Mouse (Mus musculus) limb, embryonic 13.5 days (tissue): ENCODE data around the gene Tfrc. TPM values are rescaled to one million over a fixed set of nuclear protein-coding genes. Genes with fewer than 3 reads are reported as not detected.

Source experiments
- ATAC-seq: fragments of 200-750 bp; cut with Nextera tagmentation; 2 replicates; pipeline ENCODE4 v1.8.0; 2017; ENCODE audit warnings: low read depth, moderate number of reproducible peaks, moderate TSS enrichment; ENCODE audit not compliant: low FRiP score
- H3K27ac ChIP-seq: fragments of 300-500 bp; sonication (generic); 2 replicates; pipeline ENCODE4 v1.5.1; 2015; ENCODE audit warnings: inconsistent platforms, mild to moderate bottlenecking, moderate library complexity
- H3K27me3 ChIP-seq: fragments of 300-500 bp; sonication (generic); 2 replicates; pipeline ENCODE4 v1.6.1; 2015; ENCODE audit warnings: mild to moderate bottlenecking, inconsistent platforms
- H3K36me3 ChIP-seq: fragments of 300-500 bp; sonication (generic); 2 replicates; pipeline ENCODE4 v1.6.1; 2015; ENCODE audit warnings: inconsistent platforms, mild to moderate bottlenecking, moderate library complexity
- H3K4me1 ChIP-seq: fragments of 300-500 bp; sonication (generic); 2 replicates; pipeline ENCODE4 v1.6.1; 2015; ENCODE audit warnings: inconsistent platforms
- H3K4me2 ChIP-seq: fragments of 300-500 bp; sonication (generic); replicated peaks from 2 replicates; pipeline ENCODE4 v1.6.1; 2015; ENCODE audit warnings: inconsistent platforms, mild to moderate bottlenecking, moderate library complexity
- H3K4me3 ChIP-seq: fragments of 300-500 bp; sonication (generic); 2 replicates; pipeline ENCODE4 v1.5.1; 2015; ENCODE audit warnings: moderate library complexity, mild to moderate bottlenecking, inconsistent platforms
- H3K9ac ChIP-seq: fragments of 300-500 bp; sonication (generic); 2 replicates; pipeline ENCODE4 v1.6.1; 2015; ENCODE audit warnings: mild to moderate bottlenecking, inconsistent platforms
- H3K9me3 ChIP-seq: fragments of 300-500 bp; sonication (generic); 2 replicates; pipeline ENCODE4 v1.6.1; 2016; ENCODE audit warnings: inconsistent platforms
- WGBS: fragments of 180-500 bp; shearing (Covaris S2); methylation state at CpG from one replicate; pipeline ENCODE4 v1.1.7; 2015; 5-methylcytosine and 5-hydroxymethylcytosine counted together
- polyA plus RNA-seq: library from polyadenylated mRNA; unstranded; fragments of >200 nt; fragmentation: Nextera tagmentation; extraction: Ambion mirVana; gene quantifications from 2 replicates; pipeline ENCODE4 v1.2.1, GENCODE M21; 2015

The Tfrc gene
- polyA plus RNA-seq, 1 experiment from 2014 or later = 24.2 TPM

DNA sequence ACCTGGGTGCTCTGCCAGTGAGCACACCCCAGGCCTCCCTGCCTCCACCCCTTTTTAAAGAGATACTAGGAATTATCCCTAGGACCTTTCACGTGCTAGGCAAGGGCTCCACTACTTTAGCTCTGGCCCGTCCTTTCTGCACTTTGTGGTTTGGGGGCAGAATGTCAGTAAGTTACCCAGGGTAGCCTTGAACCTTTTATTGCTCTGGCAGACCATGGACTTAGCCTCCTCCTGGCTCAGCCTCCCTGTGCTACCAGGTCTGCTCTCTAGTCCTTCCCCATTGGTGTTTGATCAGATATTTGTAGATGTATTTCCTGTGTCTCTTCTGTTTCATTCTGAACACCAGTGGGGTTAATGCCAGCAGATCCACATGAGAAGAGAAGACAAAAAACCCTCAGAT is 55.5 kb downstream of the Tfrc start:
- Histone ChIP-seq H3K27me3 (no peaks in the 10 kb centered on the region), H3K4me1 (peaks cover 39% of the 10 kb centered on the region), H3K9me3 (no peaks in the 10 kb centered on the region), H3K9ac (no peak overlapping the region), H3K27ac (no peak overlapping the region), H3K4me2 (no peak overlapping the region), H3K36me3 (peaks cover 24% of the 10 kb centered on the region), H3K4me3 (no peak overlapping the region)
- 84% methylated on average over 2 of the region's 2 CpGs for WGBS
- no peak for ATAC-seq

DNA sequence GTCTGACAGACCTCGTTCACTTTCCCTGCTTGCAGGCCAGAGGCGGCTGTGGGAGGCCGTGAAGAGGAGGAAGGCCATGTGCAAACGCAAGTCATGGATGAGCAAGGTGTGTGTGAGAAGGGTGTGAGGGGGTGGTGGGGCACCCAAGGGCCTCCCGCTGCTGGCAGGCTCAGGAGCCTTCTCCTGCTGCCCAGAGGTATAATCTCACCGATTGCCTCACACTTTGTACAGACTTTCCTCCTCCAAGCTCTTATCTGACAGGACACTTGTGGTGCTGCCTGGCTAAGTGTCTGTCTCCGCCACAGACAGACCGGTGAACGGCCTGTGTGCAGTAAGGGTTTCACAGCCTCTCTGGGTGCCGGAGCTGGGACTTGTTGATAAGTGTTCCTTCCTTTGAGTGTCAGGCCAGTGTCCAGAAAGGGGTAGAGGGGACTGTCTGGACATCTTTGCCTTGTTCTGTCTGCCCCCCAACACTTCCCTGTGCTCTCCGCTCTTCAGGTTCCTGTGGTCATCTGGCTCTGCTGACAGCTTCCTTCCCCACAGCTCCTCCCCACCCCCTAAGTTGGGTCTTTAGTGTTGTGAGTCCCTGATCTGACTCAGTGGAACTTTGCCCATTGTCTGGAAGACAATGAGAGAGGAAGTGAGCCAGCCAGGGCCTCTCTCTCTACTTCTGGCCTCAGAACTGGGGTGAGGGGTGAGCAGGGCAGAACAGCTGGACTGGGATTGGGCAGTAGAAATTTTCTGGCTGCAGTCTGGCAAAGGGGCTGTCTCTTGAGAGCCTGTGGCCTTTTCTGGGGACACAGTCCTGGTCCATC is 57.3 kb downstream of the Tfrc start:
- no peak for ATAC-seq
- Histone ChIP-seq H3K9me3 (no peaks in the 10 kb centered on the region), H3K4me2 (no peak overlapping the region), H3K4me1 (peaks cover 21% of the 10 kb centered on the region), H3K27me3 (no peaks in the 10 kb centered on the region), H3K4me3 (no peak overlapping the region), H3K9ac (no peak overlapping the region), H3K27ac (no peak overlapping the region), H3K36me3 (peaks cover 42% of the 10 kb centered on the region)
- WGBS = 75% methylated on average over 11 of the region's 11 CpGs

DNA sequence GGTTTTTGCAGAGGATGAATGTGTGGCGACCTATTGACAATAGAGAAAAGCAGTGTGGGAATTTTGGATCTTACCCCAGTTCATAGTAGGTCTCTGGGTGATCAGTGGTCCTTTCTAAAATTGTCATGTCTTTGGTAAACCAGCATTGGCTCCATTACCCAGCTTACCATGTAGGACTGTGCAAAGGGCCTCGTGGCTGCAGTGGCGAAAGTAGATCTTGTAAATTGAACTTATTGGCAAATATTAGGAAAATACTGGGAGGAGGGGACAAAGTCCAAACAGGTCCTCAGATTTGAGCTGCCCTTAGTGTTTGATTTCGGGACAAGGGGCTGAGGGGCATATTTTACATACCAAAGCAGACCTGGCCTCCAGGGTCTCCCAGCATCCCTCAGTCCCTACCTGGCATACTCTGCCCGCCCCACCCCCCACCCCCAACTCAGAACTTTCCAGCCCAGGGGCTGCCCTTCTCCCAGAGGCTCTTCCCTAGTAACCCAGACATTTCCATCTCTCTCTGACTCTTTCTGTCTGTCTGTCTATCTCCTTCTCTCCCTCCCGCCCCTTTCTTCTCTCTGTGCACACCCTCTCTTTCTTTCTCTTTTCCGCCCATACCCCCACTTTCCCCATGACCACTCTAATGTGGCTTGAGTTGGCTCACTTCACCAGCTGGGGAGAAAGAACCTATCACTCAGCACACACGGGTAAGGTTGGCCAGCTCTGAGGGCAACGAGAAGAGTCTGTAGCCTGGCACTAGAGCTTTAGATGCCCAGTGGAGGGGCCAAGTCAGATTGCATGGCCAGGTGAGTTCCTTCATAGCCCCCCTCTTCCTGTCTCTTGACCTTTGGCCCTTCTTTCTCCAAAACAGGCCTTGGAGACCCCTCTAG is 58.2 kb downstream of the Tfrc start:
- no peak overlapping the region for H3K4me2 ChIP-seq
- H3K27ac ChIP-seq = no peak overlapping the region
- peaks cover 12% of the 10 kb centered on the region for H3K4me1 ChIP-seq
- H3K36me3 ChIP-seq = peaks cover 51% of the 10 kb centered on the region
- ATAC-seq = no peak
- H3K9me3 ChIP-seq = no peaks in the 10 kb centered on the region
- H3K9ac ChIP-seq = no peak overlapping the region
- H3K27me3 ChIP-seq = no peaks in the 10 kb centered on the region
- H3K4me3 ChIP-seq = no peak overlapping the region
- WGBS = 72% methylated on average over 9 of the region's 9 CpGs

DNA sequence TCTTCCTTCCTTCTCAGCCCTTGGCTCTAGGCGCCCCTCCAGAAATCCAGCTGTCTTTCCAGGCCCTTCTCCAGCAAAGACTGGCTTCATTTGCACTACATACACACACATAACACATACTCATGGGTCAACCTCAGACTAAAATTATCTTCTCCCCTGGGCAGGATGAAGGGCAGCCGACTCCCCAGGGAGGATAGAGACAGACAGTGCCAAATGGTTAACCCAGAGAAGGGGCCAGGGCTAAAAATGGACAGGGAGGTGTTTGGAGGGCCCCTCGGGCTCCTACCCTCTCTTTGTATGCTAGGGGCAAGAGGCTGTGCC is 58.8 kb downstream of the Tfrc start:
- peak overlapping the region; percentile 25; the same call in 1 of the 2 replicates for H3K9ac ChIP-seq
- peaks cover 6% of the 10 kb centered on the region; the same call in 1 of the 2 replicates for H3K4me1 ChIP-seq
- no peaks in the 10 kb centered on the region for H3K27me3 ChIP-seq
- H3K4me2 ChIP-seq = no peak overlapping the region
- H3K27ac ChIP-seq = no peak overlapping the region
- no peaks in the 10 kb centered on the region for H3K9me3 ChIP-seq
- ATAC-seq = no peak
- no peak overlapping the region for H3K4me3 ChIP-seq
- H3K36me3 ChIP-seq = peaks cover 57% of the 10 kb centered on the region
- 71% methylated on average over 3 of the region's 3 CpGs for WGBS

DNA sequence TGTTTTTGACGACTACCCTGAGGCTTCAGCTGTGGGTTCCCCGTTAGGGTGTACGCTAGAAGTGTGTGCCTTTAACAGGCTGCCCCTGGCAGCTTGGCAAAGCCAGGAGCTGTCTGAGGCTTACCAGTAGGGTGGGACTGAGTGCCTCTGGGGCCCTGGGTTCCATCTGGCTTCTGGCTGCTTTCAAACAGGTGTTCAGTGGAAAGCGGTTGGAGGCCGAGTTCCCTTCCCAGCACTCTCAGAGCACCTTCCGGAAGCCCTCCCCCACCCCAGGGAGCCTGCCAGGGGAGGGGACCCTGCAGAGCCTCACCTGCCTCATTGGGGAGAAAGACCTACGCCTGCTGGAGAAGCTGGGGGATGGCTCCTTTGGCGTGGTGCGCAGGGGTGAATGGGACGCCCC is 59.3 kb downstream of the Tfrc start:
- H3K4me1 ChIP-seq = 0 out of 2 replicates have a peak, but pooled peaks cover 5% of the 10 kb centered on the region
- no peak overlapping the region for H3K4me3 ChIP-seq
- H3K4me2 ChIP-seq = no peak overlapping the region
- 59% methylated on average over 10 of the region's 10 CpGs for WGBS
- H3K9ac ChIP-seq = no peak overlapping the region
- ATAC-seq = no peak
- peaks cover 62% of the 10 kb centered on the region for H3K36me3 ChIP-seq
- H3K27ac ChIP-seq = no peak overlapping the region
- no peaks in the 10 kb centered on the region for H3K9me3 ChIP-seq
- H3K27me3 ChIP-seq = no peaks in the 10 kb centered on the region

DNA sequence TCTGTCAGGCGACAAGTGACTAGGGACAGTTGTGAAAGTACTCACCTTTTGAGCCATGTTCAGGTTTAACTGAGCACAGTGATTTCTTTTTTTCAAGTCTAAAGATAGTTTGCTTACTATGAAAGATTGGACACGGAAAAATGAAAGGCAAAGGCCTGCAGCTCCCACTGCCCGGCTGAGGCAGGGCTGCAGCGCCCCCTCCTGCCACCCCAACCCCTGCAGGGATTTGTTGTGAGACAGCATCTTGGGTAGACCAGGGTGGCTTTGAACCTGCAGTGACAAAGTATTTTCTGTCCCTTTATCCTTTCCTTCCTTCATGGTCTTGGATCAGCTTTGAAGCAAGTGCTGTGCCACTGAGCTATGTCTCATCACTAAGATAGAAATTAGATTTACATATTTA is 59.8 kb downstream of the Tfrc start:
- Histone ChIP-seq H3K27me3 (no peaks in the 10 kb centered on the region), H3K4me3 (no peak overlapping the region), H3K36me3 (peaks cover 63% of the 10 kb centered on the region), H3K4me2 (no peak overlapping the region), H3K27ac (no peak overlapping the region), H3K4me1 (0 out of 2 replicates have a peak, but pooled peaks cover 5% of the 10 kb centered on the region), H3K9ac (no peak overlapping the region), H3K9me3 (no peaks in the 10 kb centered on the region)
- 74% methylated on average over 4 of the region's 4 CpGs for WGBS
- no peak for ATAC-seq

DNA sequence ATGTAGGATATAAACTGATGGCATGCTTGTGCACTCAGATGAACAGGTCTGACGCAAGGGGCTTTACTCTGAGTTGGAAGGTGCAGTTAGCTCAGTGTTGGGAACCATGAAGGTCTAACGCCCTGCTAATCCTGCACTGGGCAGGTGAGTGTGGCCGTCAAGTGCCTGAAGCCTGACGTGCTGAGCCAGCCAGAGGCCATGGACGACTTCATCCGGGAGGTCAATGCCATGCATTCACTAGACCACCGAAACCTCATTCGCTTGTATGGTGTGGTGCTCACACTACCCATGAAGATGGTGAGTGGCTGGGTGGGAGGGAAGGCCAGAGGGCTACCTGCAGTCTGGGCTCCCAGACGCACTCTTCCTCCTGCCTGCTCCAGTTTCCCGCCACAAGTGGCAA is 60.5 kb downstream of the Tfrc start:
- no peaks in the 10 kb centered on the region for H3K27me3 ChIP-seq
- H3K4me1 ChIP-seq = 0 out of 2 replicates have a peak, but pooled peaks cover 5% of the 10 kb centered on the region
- H3K4me2 ChIP-seq = no peak overlapping the region
- H3K9me3 ChIP-seq = no peaks in the 10 kb centered on the region
- H3K36me3 ChIP-seq = peaks cover 63% of the 10 kb centered on the region
- WGBS = 88% methylated on average over 10 of the region's 10 CpGs
- no peak overlapping the region for H3K27ac ChIP-seq
- no peak overlapping the region for H3K9ac ChIP-seq
- no peak for ATAC-seq
- H3K4me3 ChIP-seq = no peak overlapping the region

DNA sequence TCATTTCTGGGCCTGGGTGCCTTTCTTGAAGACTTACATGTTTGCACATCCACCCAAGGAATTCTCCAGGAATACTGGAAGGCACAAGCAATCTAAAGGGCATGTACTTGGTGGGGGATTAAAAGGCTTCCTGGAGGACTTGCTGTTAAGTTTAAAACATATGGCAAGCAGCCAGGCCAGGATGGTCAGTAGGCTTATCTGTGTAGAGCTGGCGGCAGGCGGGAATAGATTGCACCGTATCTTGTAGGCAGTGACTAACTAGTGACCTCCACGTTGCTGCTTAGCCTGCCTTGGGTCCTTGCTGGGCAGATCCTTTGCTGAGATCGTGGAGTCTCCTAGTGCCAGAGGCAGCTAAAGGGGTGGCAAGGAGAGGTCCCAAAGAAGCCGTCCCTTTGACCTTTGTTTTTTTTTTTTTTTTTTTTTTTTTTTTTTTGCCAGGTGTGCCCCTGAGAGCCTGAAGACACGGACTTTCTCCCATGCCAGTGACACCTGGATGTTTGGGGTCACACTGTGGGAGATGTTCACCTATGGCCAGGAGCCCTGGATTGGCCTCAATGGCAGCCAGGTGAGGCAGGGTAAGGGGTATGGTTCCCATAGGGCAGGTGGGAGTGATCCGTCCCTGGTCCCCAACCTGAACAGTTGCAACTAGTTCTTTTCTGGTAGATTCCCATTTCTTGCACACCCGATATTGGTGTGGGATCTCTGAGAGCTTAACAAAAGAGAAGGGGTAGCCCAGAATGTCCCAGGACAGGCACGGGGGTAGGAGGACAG is 61.8 kb downstream of the Tfrc start:
- Histone ChIP-seq H3K4me1 (0 out of 2 replicates have a peak, but pooled peaks cover 5% of the 10 kb centered on the region), H3K36me3 (peaks cover 73% of the 10 kb centered on the region), H3K9me3 (no peaks in the 10 kb centered on the region), H3K4me2 (no peak overlapping the region), H3K4me3 (no peak overlapping the region), H3K9ac (no peak overlapping the region), H3K27ac (no peak overlapping the region), H3K27me3 (no peaks in the 10 kb centered on the region)
- no peak for ATAC-seq
- 85% methylated on average over 10 of the region's 10 CpGs for WGBS

DNA sequence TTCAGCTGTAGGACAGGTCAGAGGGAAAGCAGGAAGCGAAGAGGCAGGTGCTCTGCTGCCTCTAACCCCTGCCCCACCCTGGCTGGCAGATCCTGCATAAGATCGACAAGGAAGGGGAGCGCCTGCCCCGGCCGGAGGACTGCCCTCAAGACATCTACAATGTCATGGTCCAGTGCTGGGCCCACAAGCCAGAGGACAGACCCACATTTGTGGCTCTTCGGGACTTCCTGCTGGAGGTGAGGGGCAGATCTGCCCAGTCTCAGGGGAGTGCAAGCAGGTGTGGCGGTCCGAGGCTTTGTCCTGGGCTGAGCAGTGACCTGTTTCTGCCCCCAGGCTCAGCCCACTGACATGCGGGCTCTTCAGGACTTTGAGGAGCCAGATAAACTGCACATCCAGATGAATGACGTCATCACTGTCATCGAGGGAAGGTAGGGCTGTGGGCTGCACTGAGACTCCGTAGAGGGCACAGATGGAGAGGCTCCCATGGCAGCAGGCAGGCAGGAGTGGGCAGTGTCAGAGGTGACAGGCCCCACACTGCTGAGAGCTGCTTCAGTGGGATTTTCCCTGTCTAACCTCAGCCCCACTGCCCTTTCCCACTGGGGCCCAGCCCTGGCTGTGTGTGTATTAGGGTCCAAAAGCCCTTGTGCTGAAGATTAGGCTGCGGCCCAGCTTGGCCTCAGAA is 62.6 kb downstream of the Tfrc start:
- 0 out of 2 replicates have a peak, but pooled peaks cover 5% of the 10 kb centered on the region for H3K4me1 ChIP-seq
- peaks cover 81% of the 10 kb centered on the region for H3K36me3 ChIP-seq
- no peak for ATAC-seq
- H3K4me2 ChIP-seq = no peak overlapping the region
- WGBS = 89% methylated on average over 13 of the region's 13 CpGs
- H3K27ac ChIP-seq = no peak overlapping the region
- no peaks in the 10 kb centered on the region for H3K27me3 ChIP-seq
- H3K4me3 ChIP-seq = no peak overlapping the region
- no peak overlapping the region for H3K9ac ChIP-seq
- H3K9me3 ChIP-seq = no peaks in the 10 kb centered on the region

DNA sequence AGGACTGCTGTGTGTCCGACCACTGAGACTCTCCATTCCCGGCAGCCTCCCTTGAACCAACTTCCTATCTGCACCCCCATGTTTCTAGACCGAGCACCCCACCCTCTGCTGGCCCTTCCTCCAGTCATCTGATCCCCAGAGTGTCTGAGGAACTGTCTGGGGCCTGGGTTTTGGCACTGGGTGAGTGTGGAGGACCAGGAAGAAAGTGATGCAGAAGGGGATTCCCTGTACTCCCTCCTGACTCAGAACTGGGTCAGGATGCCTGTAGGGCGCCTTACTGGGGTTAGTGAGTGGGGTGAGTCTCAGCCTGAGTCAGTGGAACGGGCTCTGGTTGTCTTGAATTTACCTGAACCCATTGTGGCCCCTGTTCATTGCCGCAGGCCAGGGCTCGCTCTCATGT is 63.5 kb downstream of the Tfrc start:
- Histone ChIP-seq H3K4me3 (no peak overlapping the region), H3K9me3 (no peaks in the 10 kb centered on the region), H3K36me3 (peaks cover 90% of the 10 kb centered on the region), H3K27ac (no peak overlapping the region), H3K9ac (no peak overlapping the region), H3K4me2 (no peak overlapping the region), H3K4me1 (no peaks in the 10 kb centered on the region), H3K27me3 (no peaks in the 10 kb centered on the region)
- 88% methylated on average over 7 of the region's 7 CpGs for WGBS
- ATAC-seq = no peak

DNA sequence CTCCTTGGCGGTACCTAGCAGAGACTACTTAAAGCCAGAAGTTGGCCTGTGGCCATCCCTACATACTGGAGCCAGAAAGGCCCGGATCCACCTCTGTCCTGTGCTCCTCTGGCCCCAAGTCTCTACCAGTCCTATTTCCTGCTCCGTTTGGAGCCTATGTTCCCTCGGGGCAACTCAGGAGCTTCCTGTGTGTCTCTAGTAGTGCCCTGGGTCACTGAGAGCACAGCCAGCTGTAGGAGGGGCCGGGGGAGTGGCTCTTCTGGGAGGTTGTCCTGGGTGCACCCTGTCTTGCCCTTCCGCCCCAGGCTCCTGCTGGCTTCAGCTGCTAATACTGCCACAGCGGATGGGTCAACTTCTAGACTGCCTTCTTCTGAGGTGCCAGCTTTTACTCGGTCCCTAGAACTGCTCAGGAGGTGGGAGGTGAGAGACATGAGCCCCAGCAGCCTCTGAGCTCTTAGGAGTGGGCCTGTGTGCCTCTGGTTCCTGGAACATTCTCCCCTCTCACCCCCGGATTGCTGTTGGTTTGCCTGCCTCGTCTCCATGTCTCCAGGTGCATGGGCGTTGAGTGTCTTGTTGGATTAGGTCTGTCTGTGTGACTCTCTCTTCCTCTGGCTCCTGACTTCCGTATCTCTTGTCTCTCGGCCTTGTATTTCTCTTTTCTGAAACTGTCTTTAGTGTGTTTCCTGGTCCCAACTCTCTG is 64.3 kb downstream of the Tfrc start:
- 77% methylated on average over 13 of the region's 13 CpGs for WGBS
- H3K27ac ChIP-seq = no peak overlapping the region
- H3K4me2 ChIP-seq = no peak overlapping the region
- no peaks in the 10 kb centered on the region for H3K27me3 ChIP-seq
- peaks cover 92% of the 10 kb centered on the region for H3K36me3 ChIP-seq
- no peak for ATAC-seq
- no peaks in the 10 kb centered on the region for H3K9me3 ChIP-seq
- no peak overlapping the region for H3K4me3 ChIP-seq
- H3K9ac ChIP-seq = peak overlapping the region; percentile 43; the same call in 1 of the 2 replicates
- H3K4me1 ChIP-seq = no peaks in the 10 kb centered on the region
